Mouse (Mus musculus): ENCODE measurements at regions not wholly inside any gene's neighbourhood (a gene's known extent, or its start where the extent isn't known, plus 50 kb on each side); places are given as distances from the start of the nearest gene placed in this dataset.

- Histone ChIP-seq H3K27ac (no peak overlapping the region), H3K9ac (no peak overlapping the region), H3K4me2 (no peak overlapping the region), H3K9me3 (no peaks in the 10 kb centered on the region), H3K4me1 (no peaks in the 10 kb centered on the region), H3K27me3 (replicated peaks) (no peaks in the 10 kb centered on the region), H3K4me3 (no peak overlapping the region), H3K36me3 (replicated peaks) (no peaks in the 10 kb centered on the region)
- peak; percentile 52 for ATAC-seq (replicated peaks)
- 52% methylated on average over 4 of the region's 4 CpGs for WGBS
Observed at GRCm38 (mm10) chr15:42325221-42325620, 2191.1 kb downstream of the 9330182O14Rik start.

GRCm38 (mm10) chr15:42328535-42328934 lies 2194.4 kb downstream of the 9330182O14Rik start:
- no peaks in the 10 kb centered on the region for H3K9me3 ChIP-seq
- H3K9ac ChIP-seq: no peak overlapping the region
- WGBS: 84% methylated on average over 6 of the region's 6 CpGs
- H3K4me3 ChIP-seq: no peak overlapping the region
- no peak for ATAC-seq (replicated peaks)
- no peaks in the 10 kb centered on the region for H3K27me3 ChIP-seq (replicated peaks)
- H3K4me2 ChIP-seq: no peak overlapping the region
- H3K36me3 ChIP-seq (replicated peaks): no peaks in the 10 kb centered on the region
- no peaks in the 10 kb centered on the region for H3K4me1 ChIP-seq
- no peak overlapping the region for H3K27ac ChIP-seq

- H3K9me3 ChIP-seq: no peaks in the 10 kb centered on the region
- no peak overlapping the region for H3K27ac ChIP-seq
- H3K27me3 ChIP-seq (replicated peaks): no peaks in the 10 kb centered on the region
- H3K4me1 ChIP-seq: no peaks in the 10 kb centered on the region
- no peak overlapping the region for H3K4me3 ChIP-seq
- no peak overlapping the region for H3K9ac ChIP-seq
- WGBS: 66% methylated on average over 4 of the region's 4 CpGs
- ATAC-seq (replicated peaks): no peak
- H3K4me2 ChIP-seq: no peak overlapping the region
- no peaks in the 10 kb centered on the region for H3K36me3 ChIP-seq (replicated peaks)
Observed at GRCm38 (mm10) chr15:42329742-42330141, 2195.6 kb downstream of the 9330182O14Rik start.

DNA sequence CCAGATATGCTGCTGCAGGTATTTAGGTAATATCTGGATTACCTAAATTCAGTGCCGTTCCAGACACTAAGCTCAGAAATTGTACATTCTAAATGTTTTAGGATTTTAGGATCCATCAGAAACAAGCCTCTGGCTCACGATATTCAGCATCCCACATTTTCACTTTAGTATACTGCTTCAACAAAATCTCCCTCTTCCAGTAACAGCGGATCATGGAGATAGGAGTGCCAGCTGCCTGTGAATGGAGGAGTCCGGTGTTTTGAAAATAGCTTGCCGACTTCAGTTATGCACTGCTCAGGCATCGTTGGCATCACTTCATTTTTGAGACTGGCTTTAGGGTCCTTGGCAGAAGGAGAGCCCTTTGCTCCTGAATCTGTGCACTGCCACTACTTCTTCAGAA lies 2199.5 kb downstream of the 9330182O14Rik start:
- H3K4me3 ChIP-seq: no peak overlapping the region
- no peak for ATAC-seq (replicated peaks)
- no peak overlapping the region for H3K9ac ChIP-seq

DNA sequence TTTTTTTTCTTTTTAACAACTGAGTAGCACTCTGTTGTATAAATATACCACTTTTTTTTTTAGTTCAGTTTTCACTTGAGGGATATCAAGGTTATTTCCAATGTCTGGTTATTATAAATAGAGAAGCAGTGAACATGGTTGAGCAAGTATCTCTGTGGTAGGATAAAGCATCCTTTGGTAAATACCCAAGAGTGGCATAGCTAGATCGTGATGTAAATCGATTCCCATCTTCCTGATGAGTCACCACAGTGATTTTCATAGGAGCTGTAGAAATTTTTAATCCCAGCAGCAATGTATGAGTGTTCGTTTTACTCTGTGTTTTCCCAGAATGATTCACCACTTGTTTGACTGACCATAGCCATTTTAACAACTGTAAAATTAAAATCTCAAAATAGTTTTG lies 2212.0 kb downstream of the 9330182O14Rik start:
- Histone ChIP-seq H3K4me2 (no peak overlapping the region), H3K4me3 (no peak overlapping the region), H3K27ac (no peak overlapping the region), H3K9me3 (no peaks in the 10 kb centered on the region), H3K4me1 (no peaks in the 10 kb centered on the region), H3K9ac (no peak overlapping the region), H3K27me3 (replicated peaks) (no peaks in the 10 kb centered on the region), H3K36me3 (replicated peaks) (no peaks in the 10 kb centered on the region)
- WGBS: 87% methylated on average over 3 of the region's 3 CpGs
- ATAC-seq (replicated peaks): no peak

More for the DNA sequence above, 2199.5 kb downstream of the 9330182O14Rik start:
- 93% methylated on average over 6 of the region's 6 CpGs for WGBS
- Histone ChIP-seq H3K9me3 (no peaks in the 10 kb centered on the region), H3K4me2 (no peak overlapping the region), H3K4me1 (no peaks in the 10 kb centered on the region), H3K36me3 (replicated peaks) (no peaks in the 10 kb centered on the region), H3K27ac (no peak overlapping the region), H3K27me3 (replicated peaks) (no peaks in the 10 kb centered on the region)

DNA sequence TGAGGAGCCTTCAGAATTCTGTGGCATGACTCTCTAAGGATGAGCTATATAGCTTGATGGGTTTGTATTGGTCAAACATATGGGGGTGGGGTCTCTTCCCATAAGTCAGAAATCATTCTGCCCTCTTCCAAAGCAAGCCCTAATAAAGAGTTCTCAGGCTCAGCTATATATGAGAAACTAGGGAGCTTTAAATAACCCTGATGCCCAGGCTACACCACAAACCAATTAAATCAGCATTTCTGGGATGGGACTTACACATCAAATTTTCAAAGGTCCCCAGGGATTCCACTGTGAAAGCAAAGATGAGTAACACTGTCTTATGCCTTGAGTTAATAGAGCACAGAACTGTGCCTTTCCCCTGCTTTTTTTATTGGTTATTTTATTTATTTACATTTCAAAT lies 2227.7 kb downstream of the 9330182O14Rik start:
- ATAC-seq (replicated peaks): no peak
- Histone ChIP-seq H3K9ac (no peak overlapping the region), H3K36me3 (replicated peaks) (no peaks in the 10 kb centered on the region), H3K27me3 (replicated peaks) (no peaks in the 10 kb centered on the region), H3K4me3 (no peak overlapping the region), H3K9me3 (no peaks in the 10 kb centered on the region), H3K27ac (no peak overlapping the region), H3K4me1 (no peaks in the 10 kb centered on the region), H3K4me2 (no peak overlapping the region)

DNA sequence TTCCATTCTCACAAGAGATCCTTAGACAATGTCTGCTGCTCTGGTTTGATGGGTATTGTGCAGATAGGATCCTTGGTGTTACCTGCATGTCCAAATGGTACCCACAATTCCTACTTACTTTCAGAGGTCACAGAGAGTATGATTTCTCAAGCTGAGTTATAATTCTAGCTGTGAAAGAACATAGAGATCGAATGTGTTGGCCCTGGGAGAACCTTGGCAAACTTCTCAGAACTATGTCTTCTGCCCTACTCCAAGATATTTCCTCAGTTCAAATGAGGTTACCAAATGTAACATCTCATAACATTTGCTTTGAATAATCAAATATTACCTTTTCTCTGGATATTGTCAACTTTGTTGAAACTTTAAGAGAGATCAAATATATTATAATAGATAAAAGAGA lies 2230.8 kb downstream of the 9330182O14Rik start:
- Histone ChIP-seq H3K9ac (no peak overlapping the region), H3K9me3 (no peaks in the 10 kb centered on the region), H3K4me3 (no peak overlapping the region), H3K4me1 (no peaks in the 10 kb centered on the region), H3K27ac (no peak overlapping the region), H3K36me3 (replicated peaks) (no peaks in the 10 kb centered on the region), H3K27me3 (replicated peaks) (no peaks in the 10 kb centered on the region), H3K4me2 (no peak overlapping the region)
- ATAC-seq (replicated peaks): no peak
- WGBS: 86% methylated on average over 1 of the region's 1 CpGs

GRCm38 (mm10) chr15:42366796-42367195 lies 2232.6 kb downstream of the 9330182O14Rik start:
- Histone ChIP-seq H3K4me3 (no peak overlapping the region), H3K4me2 (no peak overlapping the region), H3K36me3 (replicated peaks) (no peaks in the 10 kb centered on the region), H3K27ac (no peak overlapping the region), H3K4me1 (no peaks in the 10 kb centered on the region), H3K9ac (no peak overlapping the region), H3K9me3 (no peaks in the 10 kb centered on the region), H3K27me3 (replicated peaks) (no peaks in the 10 kb centered on the region)
- WGBS: 63% methylated on average over 3 of the region's 3 CpGs
- no peak for ATAC-seq (replicated peaks)

DNA sequence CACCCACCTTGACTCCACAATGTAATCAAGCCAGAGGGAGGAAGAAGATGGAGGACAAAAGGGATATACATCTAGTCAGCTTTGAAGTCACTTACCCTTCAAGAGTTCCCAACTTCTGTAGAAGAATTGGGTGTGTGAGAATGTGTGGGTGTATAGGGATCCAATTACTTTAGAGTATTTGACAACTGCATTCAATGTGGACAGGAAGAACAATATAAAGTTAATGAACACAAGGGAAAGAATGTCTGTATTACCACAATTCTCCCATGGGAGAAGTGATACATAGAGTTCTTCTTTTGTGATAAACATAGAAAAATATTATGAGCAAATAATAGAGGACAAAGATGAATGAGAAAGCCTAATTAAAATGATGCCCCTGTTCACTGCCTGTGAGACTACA lies 2235.4 kb downstream of the 9330182O14Rik start:
- ATAC-seq (replicated peaks): no peak
- H3K4me2 ChIP-seq: no peak overlapping the region
- H3K27me3 ChIP-seq (replicated peaks): no peaks in the 10 kb centered on the region
- H3K27ac ChIP-seq: no peak overlapping the region
- H3K9me3 ChIP-seq: no peaks in the 10 kb centered on the region
- H3K4me1 ChIP-seq: no peaks in the 10 kb centered on the region
- no peak overlapping the region for H3K9ac ChIP-seq
- H3K4me3 ChIP-seq: no peak overlapping the region
- H3K36me3 ChIP-seq (replicated peaks): no peaks in the 10 kb centered on the region

GRCm38 (mm10) chr15:42370044-42370443 lies 2235.9 kb downstream of the 9330182O14Rik start:
- Histone ChIP-seq H3K27ac (no peak overlapping the region), H3K4me1 (no peaks in the 10 kb centered on the region), H3K4me2 (no peak overlapping the region), H3K9ac (no peak overlapping the region), H3K9me3 (no peaks in the 10 kb centered on the region), H3K27me3 (replicated peaks) (no peaks in the 10 kb centered on the region), H3K36me3 (replicated peaks) (no peaks in the 10 kb centered on the region), H3K4me3 (no peak overlapping the region)
- WGBS: 83% methylated on average over 1 of the region's 1 CpGs
- ATAC-seq (replicated peaks): no peak

GRCm38 (mm10) chr15:42372704-42373286 lies 2238.6 kb downstream of the 9330182O14Rik start:
- Histone ChIP-seq H3K4me1 (no peaks in the 10 kb centered on the region), H3K9ac (no peak overlapping the region), H3K4me3 (no peak overlapping the region), H3K9me3 (no peaks in the 10 kb centered on the region), H3K27me3 (replicated peaks) (no peaks in the 10 kb centered on the region), H3K36me3 (replicated peaks) (no peaks in the 10 kb centered on the region), H3K4me2 (no peak overlapping the region), H3K27ac (no peak overlapping the region)
- 94% methylated on average over 2 of the region's 2 CpGs for WGBS
- ATAC-seq (replicated peaks): no peak
